24 mouse cellular contexts compared by ENCODE assay signal in the genomic region with DNA sequence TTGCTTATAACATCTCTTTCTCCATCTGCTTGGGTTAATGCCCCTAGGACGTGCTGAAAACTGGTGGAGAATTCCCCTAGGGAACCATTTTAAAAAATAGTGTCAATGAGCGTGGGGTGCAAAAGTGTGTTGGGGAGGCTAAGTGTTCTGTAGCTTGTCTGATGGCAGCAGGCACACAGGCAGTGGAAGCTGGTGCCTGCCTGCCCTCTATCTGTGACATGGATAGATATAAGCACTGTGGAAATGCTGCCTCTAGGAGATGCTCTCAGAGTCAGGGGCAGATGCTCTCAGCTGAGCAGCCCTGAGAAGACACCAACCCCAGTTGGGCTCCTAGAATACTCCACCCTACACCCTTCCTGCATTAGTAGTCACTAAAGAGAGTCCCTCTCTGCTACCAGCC. TPM values are rescaled to one million over a fixed set of nuclear protein-coding genes. Genes with fewer than 3 reads are reported as not detected.
"Had no signal": no experiment of that assay in that cellular context is flagged by ENCODE, and none has a peak within 500 bp of the region (broad histone marks: within the 10 kb centered on the region; RNA-seq: fewer than 3 reads in every experiment).

No protein-coding gene starts in this region.

- H3K4me3 ChIP-seq: kidney, embryonic 15.5 days; limb, embryonic 12.5 days; limb, embryonic 15.5 days; midbrain, embryonic 12.5 days; midbrain, embryonic 15.5 days had no signal

- H3K27me3 ChIP-seq: kidney, embryonic 15.5 days; limb, embryonic 15.5 days; midbrain, embryonic 12.5 days; midbrain, embryonic 15.5 days had no signal

- H3K9ac ChIP-seq: kidney, embryonic 15.5 days; limb, embryonic 12.5 days; limb, embryonic 15.5 days; liver, embryonic 14.5 days; liver, postnatal 0 days; lung, embryonic 14.5 days; midbrain, embryonic 12.5 days; midbrain, embryonic 15.5 days had no signal

- H3K4me1 ChIP-seq: limb, embryonic 15.5 days had no signal

- H3K27ac ChIP-seq: kidney, embryonic 15.5 days; limb, embryonic 12.5 days; limb, embryonic 15.5 days; liver, embryonic 14.5 days; macrophage; midbrain, embryonic 12.5 days; midbrain, embryonic 15.5 days; stomach, postnatal 0 days had no signal

- ATAC-seq: liver, postnatal 0 days; lung, postnatal 0 days; midbrain, embryonic 15.5 days had no signal

- H3K9me3 ChIP-seq: kidney, embryonic 15.5 days; limb, embryonic 12.5 days; limb, embryonic 15.5 days; midbrain, embryonic 12.5 days; midbrain, embryonic 15.5 days had no signal

- H3K36me3 ChIP-seq: kidney, embryonic 15.5 days; limb, embryonic 12.5 days; limb, embryonic 15.5 days; midbrain, embryonic 15.5 days had no signal

- DNase-seq: kidney, adult 11 months; kidney, adult 8-10 months; kidney, postnatal 10 days; kidney, postnatal 36 days; left cerebral cortex, postnatal 4 days; liver, postnatal 0 days; lung, embryonic 14.5 days; right cerebral cortex, adult 18-20 months; right cerebral cortex, postnatal 14 days; right cerebral cortex, postnatal 4 days; thymus, adult 2 months; thymus, postnatal 14 days; thymus, postnatal 4 days had no signal

- H3K4me2 ChIP-seq: kidney, embryonic 15.5 days; limb, embryonic 12.5 days; limb, embryonic 15.5 days; liver, embryonic 11.5 days; lung, embryonic 14.5 days; midbrain, embryonic 12.5 days; midbrain, embryonic 15.5 days had no signal

RNA-seq across cellular contexts. Expression of a gene that starts 11.1 kb away (rescaled TPM):
- total RNA-seq: megakaryocyte, adult 5-6 weeks had no signal
- polyA plus RNA-seq: limb, embryonic 12.5 days; liver, embryonic 14.5 days; liver, postnatal 0 days; lung, embryonic 14.5 days; macrophage had no signal

RNA-seq across cellular contexts. Expression of a gene that starts 49.4 kb away (rescaled TPM):
- polyA plus RNA-seq: liver, embryonic 11.5 days; liver, postnatal 0 days; macrophage had no signal
